Mouse (Mus musculus) spleen, adult 2 months (tissue): ENCODE data around the gene Atp2a3. TPM values are rescaled to one million over a fixed set of nuclear protein-coding genes. Genes with fewer than 3 reads are reported as not detected.

Source experiments
- DNase-seq, 2 experiments: peaks; one replicate each; pipeline versions ENCODE4 v3.0.0 to v3.0.0-alpha.2; 2012 to 2021; ENCODE audit warnings: low spot score in 2 of 2, low read depth in 1 of 2
- H3K27ac ChIP-seq: fragments of 200-500 bp; 2 replicates; pipeline ENCODE4 v1.5.1; 2012; ENCODE audit warnings: low read length, inconsistent platforms; ENCODE audit not compliant: insufficient read depth
- H3K27me3 ChIP-seq: fragments of 200-500 bp; 2 replicates; pipeline ENCODE4 v1.6.1; 2012; ENCODE audit warnings: mild to moderate bottlenecking, moderate library complexity, low read length, inconsistent platforms; ENCODE audit not compliant: control insufficient read depth, insufficient read depth
- H3K36me3 ChIP-seq: fragments of 200-500 bp; 2 replicates; pipeline ENCODE4 v1.6.1; 2012; ENCODE audit warnings: mild to moderate bottlenecking, low read length, inconsistent platforms; ENCODE audit not compliant: control insufficient read depth, insufficient read depth
- H3K4me1 ChIP-seq: fragments of 200-500 bp; 2 replicates; pipeline ENCODE4 v1.6.1; 2011; ENCODE audit warnings: inconsistent platforms; ENCODE audit not compliant: control insufficient read depth, insufficient read depth, insufficient read length
- H3K4me3 ChIP-seq: fragments of 200-500 bp; 2 replicates; pipeline ENCODE4 v1.5.1; 2011; ENCODE audit warnings: mild to moderate bottlenecking, inconsistent platforms; ENCODE audit not compliant: insufficient read depth, insufficient read length; ENCODE audit errors: extremely low read depth
- CTCF ChIP-seq: fragments of 200-500 bp; IDR thresholded peaks from 2 replicates; pipeline ENCODE4 v1.5.1; 2011; ENCODE audit warnings: mild to moderate bottlenecking, inconsistent platforms; ENCODE audit not compliant: insufficient read depth, insufficient read length, insufficient replicate concordance; ENCODE audit errors: extremely low read depth
- POLR2A ChIP-seq: fragments of 200-500 bp; IDR thresholded peaks from 2 replicates; pipeline ENCODE4 v1.6.1; 2011; ENCODE audit warnings: low read depth, low read length, inconsistent platforms
- WGBS: fragments of 180-500 bp; shearing (Covaris S2); methylation state at CpG from one replicate; pipeline ENCODE4 v1.1.7; 2018; 5-methylcytosine and 5-hydroxymethylcytosine counted together
- polyA plus RNA-seq: library from polyadenylated mRNA; depleted of rRNA; stranded (reverse); fragments of >200 nt; gene quantifications from 2 replicates; pipeline ENCODE4 v1.2.3, GENCODE M21; 2012; rRNA removed

The Atp2a3 gene
- 293 and 323 TPM in 2 replicates for polyA plus RNA-seq

GRCm38 (mm10) chr11:72961072-72961980 lies at the start of gene Atp2a3:
TSS of gene Atp2a3 (plus strand) at chr11:72961169.
- TF ChIP-seq CTCF, result no peak
- TF ChIP-seq POLR2A, result peak; percentile 62
- H3K36me3 ChIP-seq, result peaks cover 2% of the 10 kb centered on the region; the same call in 1 of the 2 replicates

DNA sequence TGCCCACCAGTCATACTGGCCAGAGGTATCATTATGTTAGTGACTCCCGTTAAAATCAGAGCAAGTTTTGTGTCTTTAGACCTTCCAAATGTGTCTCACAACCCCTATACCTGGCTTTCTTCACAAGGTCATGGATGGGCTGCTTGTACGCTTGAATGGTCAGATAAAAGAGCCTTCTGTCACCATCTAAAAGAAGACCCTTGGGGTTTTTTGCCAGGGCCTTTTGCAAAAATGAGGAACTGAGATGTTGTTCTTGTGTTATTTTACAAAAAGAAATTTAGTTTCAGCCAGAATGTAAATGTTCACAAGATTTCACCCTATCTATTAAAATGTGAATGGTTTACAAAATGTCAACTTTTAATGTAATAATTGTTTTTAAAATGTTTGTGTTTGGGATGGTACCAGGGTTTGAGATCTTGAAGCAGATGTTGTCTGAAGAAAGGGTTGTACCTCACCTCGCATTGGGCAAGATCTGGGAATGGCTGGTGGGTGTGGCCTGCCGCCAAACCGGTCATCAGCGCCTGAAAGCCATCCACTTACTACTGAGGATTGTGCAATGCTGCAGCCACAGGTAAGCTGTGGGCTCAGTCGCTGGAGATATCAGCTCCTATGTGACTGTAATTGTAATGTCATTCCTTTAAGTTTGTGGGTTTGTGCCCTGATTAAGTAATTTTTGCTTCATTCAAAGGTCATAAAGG lies 43.5 kb upstream of the Atp2a3 start:
- Histone ChIP-seq H3K27me3 (no peaks in the 10 kb centered on the region), H3K36me3 (peaks cover 25% of the 10 kb centered on the region), H3K4me1 (peaks cover 6% of the 10 kb centered on the region; the same call in 1 of the 2 replicates), H3K4me3 (no peak overlapping the region), H3K27ac (peak overlapping the region; percentile 52)
- TF ChIP-seq POLR2A (no peak), CTCF (no peak)
- no peak for DNase-seq
- 71% methylated on average over 7 of the region's 7 CpGs for WGBS

More at GRCm38 (mm10) chr11:72961072-72961980, at the start of gene Atp2a3:
- peak; percentile 73 to 86 for DNase-seq
- Histone ChIP-seq H3K27me3 (no peaks in the 10 kb centered on the region), H3K4me3 (peak within 1 kb of the TSS; percentile 92), H3K27ac (peak within 1 kb of the TSS; percentile 96), H3K4me1 (peaks cover 39% of the 10 kb centered on the region)
- under 1% methylated on average over 65 of the region's 70 CpGs for WGBS

- Histone ChIP-seq H3K36me3 (peaks cover 5% of the 10 kb centered on the region), H3K4me3 (no peak overlapping the region), H3K27me3 (no peaks in the 10 kb centered on the region), H3K27ac (no peak overlapping the region; the same call in 1 of the 2 replicates), H3K4me1 (peaks cover 5% of the 10 kb centered on the region; the same call in 1 of the 2 replicates)
- DNase-seq, result no peak
- 49% methylated on average over 4 of the region's 4 CpGs for WGBS
- no peak for TF ChIP-seq POLR2A
- TF ChIP-seq CTCF, result no peak
These were observed 37.9 kb upstream of the Atp2a3 start for GRCm38 (mm10) chr11:72923116-72923515.

DNA sequence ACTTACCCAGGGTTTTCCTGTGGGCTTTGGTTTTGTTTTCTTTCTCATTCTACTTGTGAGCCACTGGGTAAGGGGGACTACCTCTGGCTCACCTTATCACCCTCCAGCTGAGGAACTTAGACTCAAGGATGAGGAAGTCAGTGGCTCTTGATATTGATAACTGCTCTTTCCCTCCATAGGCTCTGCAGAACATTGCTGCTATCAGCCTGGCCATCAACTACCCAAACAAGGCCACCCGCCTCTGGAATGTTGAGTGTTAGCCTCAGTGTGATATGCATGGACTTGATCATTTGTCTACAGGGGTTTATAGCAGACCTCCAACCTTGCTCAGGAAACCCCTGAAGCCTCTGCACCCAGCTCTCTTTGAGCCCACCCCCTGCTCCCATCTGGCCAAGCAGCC lies 36.5 kb upstream of the Atp2a3 start:
- DNase-seq, result no peak
- H3K4me1 ChIP-seq, result peaks cover 12% of the 10 kb centered on the region
- no peak overlapping the region for H3K4me3 ChIP-seq
- H3K27me3 ChIP-seq, result no peaks in the 10 kb centered on the region
- H3K27ac ChIP-seq, result 0 out of 2 replicates have a peak overlapping the region, but pooled peaks have one; percentile 5
- TF ChIP-seq CTCF (no peak), POLR2A (no peak)
- H3K36me3 ChIP-seq, result peaks cover 5% of the 10 kb centered on the region
- WGBS, result 81% methylated on average over 1 of the region's 1 CpGs

DNA sequence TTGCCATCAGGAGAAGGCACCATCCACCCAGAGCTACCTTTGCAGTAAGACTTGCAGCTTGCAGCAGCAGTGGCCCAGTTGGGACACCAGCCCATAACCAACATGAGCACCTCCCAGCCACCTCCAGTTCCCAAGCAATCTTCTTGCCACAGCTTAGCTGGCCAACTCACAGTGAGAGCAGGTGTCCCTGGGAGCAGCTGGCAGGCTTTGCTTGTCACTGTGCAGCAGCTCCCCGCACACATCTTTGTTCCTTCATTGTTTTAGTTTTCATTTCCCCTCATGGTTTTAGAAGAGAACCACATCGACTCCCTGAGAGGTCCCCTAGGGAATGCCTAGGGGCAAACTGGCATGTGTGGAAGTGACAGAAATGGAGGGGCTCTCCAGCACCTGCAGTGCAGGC lies 35.9 kb upstream of the Atp2a3 start:
- no peaks in the 10 kb centered on the region for H3K27me3 ChIP-seq
- TF ChIP-seq CTCF, result no peak
- TF ChIP-seq POLR2A, result no peak
- peaks cover 12% of the 10 kb centered on the region for H3K4me1 ChIP-seq
- no peak for DNase-seq
- no peak overlapping the region for H3K4me3 ChIP-seq
- WGBS, result 12% methylated on average over 2 of the region's 2 CpGs
- no peak overlapping the region for H3K27ac ChIP-seq
- peaks cover 4% of the 10 kb centered on the region for H3K36me3 ChIP-seq

GRCm38 (mm10) chr11:72926226-72926890 lies 34.6 kb upstream of the Atp2a3 start:
- DNase-seq, result peak in 1 of 2 experiments; percentile 62
- Histone ChIP-seq H3K27me3 (no peaks in the 10 kb centered on the region), H3K4me1 (peaks cover 12% of the 10 kb centered on the region), H3K4me3 (no peak overlapping the region), H3K27ac (no peak overlapping the region), H3K36me3 (peaks cover 4% of the 10 kb centered on the region)
- TF ChIP-seq POLR2A (no peak), CTCF (peak; percentile 96)
- 65% methylated on average over 13 of the region's 13 CpGs for WGBS
